Mouse (Mus musculus): Measurements from ENCODE around the gene Ace. TPM values are rescaled to one million over a fixed set of nuclear protein-coding genes. Genes with fewer than 3 reads are reported as not detected.

The Ace gene
- total and polyA plus RNA-seq, 2 experiments from 2014 or later, result 3.3 to 17.1 TPM

DNA sequence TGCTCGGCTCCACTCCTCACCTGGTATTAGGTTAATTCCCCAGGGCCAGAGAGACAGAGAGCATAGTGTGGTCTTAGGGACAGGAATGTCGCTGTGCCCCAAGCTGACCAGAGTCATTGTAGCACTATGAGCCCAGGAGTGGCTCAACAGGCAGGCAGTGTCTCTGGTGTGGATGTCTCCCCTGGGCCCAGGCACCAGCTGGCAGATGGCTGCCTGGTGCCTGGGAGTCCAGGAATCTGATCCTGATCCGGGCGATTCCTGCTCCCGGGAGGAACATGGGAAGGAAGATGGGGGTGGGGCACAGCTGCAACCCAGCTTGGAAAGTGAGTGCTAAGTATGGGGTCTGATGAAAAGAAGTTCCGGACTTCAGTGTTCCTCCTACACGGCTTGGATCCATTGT is 45.0 kb downstream of the Ace start:
- Histone ChIP-seq H3K27ac (ENCODE audit: low read depth) (no peak overlapping the region), H3K4me1 (ENCODE audit: control insufficient read depth, insufficient read depth) (0 out of 2 replicates have a peak, but pooled peaks cover 8% of the 10 kb centered on the region), H3K27me3 (ENCODE audit: control insufficient read depth, insufficient read depth, low read length) (peaks cover 22% of the 10 kb centered on the region), H3K4me3 (ENCODE audit: low read depth, low read length) (no peak overlapping the region), H3K9ac (replicated peaks; ENCODE audit: low read depth, low read length) (no peak overlapping the region), H3K4me2 (ENCODE audit: low read depth, low read length) (no peak overlapping the region), H3K36me3 (replicated peaks; ENCODE audit: control insufficient read depth, insufficient read depth, low read length) (no peaks in the 10 kb centered on the region), H3K9me3 (replicated peaks; ENCODE audit: control insufficient read depth, low read length) (no peaks in the 10 kb centered on the region)
- no peak for ATAC-seq (ENCODE audit: insufficient read depth, low read depth)
- 46% methylated on average over 7 of the region's 7 CpGs for WGBS
- DNase-seq (ENCODE audit: low spot score), result no peak
- TF ChIP-seq CTCF (IDR thresholded peaks at IDR 0.05; ENCODE audit: low read depth) (no peak), EP300 (IDR thresholded peaks at IDR 0.05; ENCODE audit: low read depth) (no peak)

DNA sequence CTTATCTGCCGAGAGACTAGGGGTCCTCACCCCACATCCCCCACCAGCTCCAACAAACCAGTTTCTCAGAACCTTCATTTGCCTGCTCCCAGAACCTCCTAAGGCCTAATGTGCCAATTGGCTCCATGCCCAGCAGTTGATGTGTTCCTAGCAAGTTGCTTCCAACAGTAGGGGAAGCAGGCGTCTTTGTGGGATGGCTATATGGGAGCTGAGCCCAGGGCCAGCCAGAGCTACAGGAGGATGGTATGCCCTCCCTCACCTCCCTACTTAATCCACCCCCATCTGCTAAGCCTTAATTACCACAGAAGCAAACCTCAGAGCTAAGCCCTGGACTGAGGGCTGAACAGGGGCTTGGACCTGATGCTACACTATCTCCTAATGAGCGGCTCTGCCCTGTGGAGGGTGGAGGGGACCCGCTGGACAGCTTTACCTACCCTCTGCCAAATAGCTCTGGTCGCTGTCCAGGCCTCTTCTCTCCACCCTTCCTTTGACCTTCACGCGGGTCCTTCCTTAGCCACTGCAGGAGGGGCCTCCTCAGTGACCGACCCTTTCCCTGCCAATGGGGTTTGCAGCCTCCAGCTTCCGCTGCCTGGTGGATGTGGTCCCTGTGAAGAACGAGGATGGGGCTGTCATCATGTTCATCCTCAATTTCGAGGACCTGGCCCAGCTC is 45.9 kb downstream of the Ace start:
- no peak overlapping the region for H3K9ac ChIP-seq (replicated peaks; ENCODE audit: low read depth, low read length)
- peak; percentile 34 for DNase-seq (ENCODE audit: low spot score)
- TF ChIP-seq CTCF (IDR thresholded peaks at IDR 0.05; ENCODE audit: low read depth) (no peak), EP300 (IDR thresholded peaks at IDR 0.05; ENCODE audit: low read depth) (no peak)
- 0 out of 2 replicates have a peak, but pooled peaks cover 8% of the 10 kb centered on the region for H3K4me1 ChIP-seq (ENCODE audit: control insufficient read depth, insufficient read depth)
- no peaks in the 10 kb centered on the region for H3K9me3 ChIP-seq (replicated peaks; ENCODE audit: control insufficient read depth, low read length)
- H3K4me2 ChIP-seq (ENCODE audit: low read depth, low read length), result no peak overlapping the region
- no peaks in the 10 kb centered on the region for H3K36me3 ChIP-seq (replicated peaks; ENCODE audit: control insufficient read depth, insufficient read depth, low read length)
- ATAC-seq (ENCODE audit: insufficient read depth, low read depth), result no peak; the same call in 1 of the 2 replicates
- H3K27me3 ChIP-seq (ENCODE audit: control insufficient read depth, insufficient read depth, low read length), result peaks cover 15% of the 10 kb centered on the region
- 27% methylated on average over 11 of the region's 11 CpGs for WGBS
- no peak overlapping the region for H3K4me3 ChIP-seq (ENCODE audit: low read depth, low read length)
- H3K27ac ChIP-seq (ENCODE audit: low read depth), result no peak overlapping the region

- H3K9me3 ChIP-seq (replicated peaks; ENCODE audit: control insufficient read depth, low read length), result no peaks in the 10 kb centered on the region
- no peak overlapping the region for H3K4me2 ChIP-seq (ENCODE audit: low read depth, low read length)
- H3K4me1 ChIP-seq (ENCODE audit: control insufficient read depth, insufficient read depth), result peaks cover 17% of the 10 kb centered on the region; the same call in 1 of the 2 replicates
- H3K36me3 ChIP-seq (replicated peaks; ENCODE audit: control insufficient read depth, insufficient read depth, low read length), result no peaks in the 10 kb centered on the region
- DNase-seq (ENCODE audit: low spot score), result no peak
- H3K27ac ChIP-seq (ENCODE audit: low read depth), result no peak overlapping the region
- 69% methylated on average over 5 of the region's 5 CpGs for WGBS
- ATAC-seq (ENCODE audit: insufficient read depth, low read depth), result no peak
- peaks cover 20% of the 10 kb centered on the region for H3K27me3 ChIP-seq (ENCODE audit: control insufficient read depth, insufficient read depth, low read length)
- no peak overlapping the region for H3K4me3 ChIP-seq (ENCODE audit: low read depth, low read length)
- TF ChIP-seq CTCF (IDR thresholded peaks at IDR 0.05; ENCODE audit: low read depth) (no peak), EP300 (IDR thresholded peaks at IDR 0.05; ENCODE audit: low read depth) (no peak)
- no peak overlapping the region for H3K9ac ChIP-seq (replicated peaks; ENCODE audit: low read depth, low read length)
These were observed 48.7 kb downstream of the Ace start for GRCm38 (mm10) chr11:106016440-106016839.

DNA sequence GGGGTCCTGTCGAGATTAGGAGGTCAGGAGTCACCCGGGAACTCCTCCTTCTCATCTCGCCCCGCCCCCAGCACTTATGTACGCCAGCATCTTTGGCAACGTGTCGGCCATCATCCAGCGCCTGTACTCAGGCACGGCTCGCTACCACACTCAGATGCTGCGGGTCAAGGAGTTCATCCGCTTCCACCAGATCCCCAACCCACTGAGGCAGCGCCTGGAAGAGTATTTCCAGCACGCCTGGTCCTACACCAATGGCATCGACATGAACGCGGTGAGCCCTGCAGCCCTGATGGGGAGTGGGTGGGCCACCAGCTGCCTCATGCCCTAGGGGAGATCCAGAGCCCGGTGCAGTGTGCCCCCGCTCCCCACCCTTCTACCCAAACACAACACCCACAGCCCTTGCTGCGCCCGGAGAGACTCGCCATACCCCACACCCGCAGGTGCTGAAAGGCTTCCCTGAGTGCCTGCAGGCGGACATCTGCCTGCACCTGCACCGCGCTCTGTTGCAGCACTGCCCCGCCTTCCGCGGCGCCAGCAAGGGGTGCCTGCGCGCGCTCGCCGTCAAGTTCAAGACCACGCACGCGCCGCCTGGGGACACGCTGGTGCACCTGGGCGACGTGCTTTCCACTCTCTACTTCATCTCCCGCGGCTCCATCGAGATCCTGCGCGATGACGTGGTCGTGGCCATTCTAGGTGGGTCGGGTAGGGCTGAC is 52.5 kb downstream of the Ace start:
- no peak overlapping the region for H3K27ac ChIP-seq (ENCODE audit: low read depth)
- peaks cover 26% of the 10 kb centered on the region for H3K27me3 ChIP-seq (ENCODE audit: control insufficient read depth, insufficient read depth, low read length)
- peak overlapping the region; percentile 27; the same call in 1 of the 2 replicates for H3K4me3 ChIP-seq (ENCODE audit: low read depth, low read length)
- no peak overlapping the region for H3K9ac ChIP-seq (replicated peaks; ENCODE audit: low read depth, low read length)
- H3K36me3 ChIP-seq (replicated peaks; ENCODE audit: control insufficient read depth, insufficient read depth, low read length), result no peaks in the 10 kb centered on the region
- ATAC-seq (ENCODE audit: insufficient read depth, low read depth) (no peak), DNase-seq (ENCODE audit: low spot score) (no peak)
- no peaks in the 10 kb centered on the region for H3K9me3 ChIP-seq (replicated peaks; ENCODE audit: control insufficient read depth, low read length)
- H3K4me1 ChIP-seq (ENCODE audit: control insufficient read depth, insufficient read depth), result peaks cover 10% of the 10 kb centered on the region; the same call in 1 of the 2 replicates
- peak overlapping the region; percentile 45 for H3K4me2 ChIP-seq (ENCODE audit: low read depth, low read length)
- WGBS, result under 1% methylated on average over 50 of the region's 50 CpGs
- TF ChIP-seq EP300 (IDR thresholded peaks at IDR 0.05; ENCODE audit: low read depth) (no peak), CTCF (IDR thresholded peaks at IDR 0.05; ENCODE audit: low read depth) (no peak)

- TF ChIP-seq EP300 (IDR thresholded peaks at IDR 0.05; ENCODE audit: low read depth) (no peak), CTCF (IDR thresholded peaks at IDR 0.05; ENCODE audit: low read depth) (no peak)
- H3K36me3 ChIP-seq (replicated peaks; ENCODE audit: control insufficient read depth, insufficient read depth, low read length), result no peaks in the 10 kb centered on the region
- no peaks in the 10 kb centered on the region for H3K4me1 ChIP-seq (ENCODE audit: control insufficient read depth, insufficient read depth)
- H3K9me3 ChIP-seq (replicated peaks; ENCODE audit: control insufficient read depth, low read length), result no peaks in the 10 kb centered on the region
- ATAC-seq (ENCODE audit: insufficient read depth, low read depth) (no peak), DNase-seq (ENCODE audit: low spot score) (no peak)
- H3K4me2 ChIP-seq (ENCODE audit: low read depth, low read length), result no peak overlapping the region
- no peak overlapping the region for H3K9ac ChIP-seq (replicated peaks; ENCODE audit: low read depth, low read length)
- 41% methylated on average over 3 of the region's 3 CpGs for WGBS
- H3K27me3 ChIP-seq (ENCODE audit: control insufficient read depth, insufficient read depth, low read length), result peaks cover 11% of the 10 kb centered on the region; the same call in 1 of the 2 replicates
- no peak overlapping the region for H3K27ac ChIP-seq (ENCODE audit: low read depth)
- H3K4me3 ChIP-seq (ENCODE audit: low read depth, low read length), result no peak overlapping the region
These were observed 58.0 kb downstream of the Ace start for GRCm38 (mm10) chr11:106025774-106026173.

Measured in heart, postnatal 0 days (tissue).